Mouse (Mus musculus) heart, embryonic 13.5 days (tissue): ENCODE measurements around the gene Tmem201. TPM values are rescaled to one million over a fixed set of nuclear protein-coding genes. Genes with fewer than 3 reads are reported as not detected.
A peak's percentile ranks its signal among the peaks of the same experiment; 100 is the strongest.

Experiments
- ATAC-seq: fragments of 200-750 bp; cut with Nextera tagmentation; 2 replicates; pipeline ENCODE4 v1.8.0; 2017; ENCODE audit warnings: moderate TSS enrichment; ENCODE audit not compliant: insufficient number of reproducible peaks, low FRiP score, low TSS enrichment; ENCODE audit errors: extremely low read depth
- H3K27ac ChIP-seq: fragments of 300-500 bp; sonication (generic); replicated peaks from 2 replicates; pipeline ENCODE4 v1.5.1; 2015; ENCODE audit warnings: moderate library complexity, mild to moderate bottlenecking, inconsistent platforms
- H3K27me3 ChIP-seq: fragments of 300-500 bp; sonication (generic); replicated peaks from 2 replicates; pipeline ENCODE4 v1.6.1; 2015; ENCODE audit warnings: mild to moderate bottlenecking, inconsistent platforms
- H3K36me3 ChIP-seq: fragments of 300-500 bp; sonication (generic); 2 replicates; pipeline ENCODE4 v1.6.1; 2015; ENCODE audit warnings: mild to moderate bottlenecking, inconsistent platforms
- H3K4me1 ChIP-seq: fragments of 300-500 bp; sonication (generic); 2 replicates; pipeline ENCODE4 v1.6.1; 2015; ENCODE audit warnings: inconsistent platforms
- H3K4me2 ChIP-seq: fragments of 300-500 bp; sonication (generic); 2 replicates; pipeline ENCODE4 v1.6.1; 2015; ENCODE audit warnings: inconsistent platforms, mild to moderate bottlenecking, moderate library complexity
- H3K4me3 ChIP-seq: fragments of 300-500 bp; sonication (generic); 2 replicates; pipeline ENCODE4 v1.5.1; 2015; ENCODE audit warnings: moderate library complexity, mild to moderate bottlenecking, inconsistent platforms
- H3K9ac ChIP-seq: fragments of 300-500 bp; sonication (generic); 2 replicates; pipeline ENCODE4 v1.6.1; 2015; ENCODE audit warnings: inconsistent platforms, mild to moderate bottlenecking, moderate library complexity
- H3K9me3 ChIP-seq: fragments of 300-500 bp; sonication (generic); 2 replicates; pipeline ENCODE4 v1.6.1; 2016; ENCODE audit warnings: inconsistent platforms
- WGBS: fragments of 180-500 bp; shearing (Covaris S2); methylation state at CpG from one replicate; pipeline ENCODE4 v1.1.7; 2015; ENCODE audit warnings: mixed read lengths; 5-methylcytosine and 5-hydroxymethylcytosine counted together
- polyA plus RNA-seq: library from polyadenylated mRNA; unstranded; fragments of >200 nt; fragmentation: Nextera tagmentation; extraction: Ambion mirVana; gene quantifications from 2 replicates; pipeline ENCODE4 v1.2.1, GENCODE M21; 2015

Tmem201 gene
- polyA plus RNA-seq, 1 experiment from 2014 or later = 41.4 TPM

DNA sequence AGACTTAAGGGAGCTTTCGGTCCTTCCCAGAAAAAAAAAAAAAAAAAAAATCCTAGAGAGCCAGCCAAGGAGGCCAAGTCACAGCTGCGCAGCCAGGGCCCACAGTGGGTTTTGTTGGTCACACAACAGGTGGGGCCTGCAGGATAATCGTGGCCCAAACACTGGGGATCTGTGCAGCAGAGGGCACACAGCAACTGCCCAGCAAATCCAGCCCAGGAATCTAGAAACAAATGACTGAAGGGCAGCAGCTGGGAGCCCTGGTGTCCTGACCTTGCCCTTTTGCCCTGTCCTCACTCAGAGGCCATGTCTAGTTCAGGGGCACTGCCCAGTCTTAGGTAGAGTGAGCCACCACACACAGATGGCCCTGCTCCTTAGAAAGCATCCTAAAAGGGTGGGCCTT lies 5.5 kb downstream of the Tmem201 start:
- Histone ChIP-seq H3K4me3 (no peak overlapping the region), H3K36me3 (peaks cover 43% of the 10 kb centered on the region), H3K4me1 (peaks cover 68% of the 10 kb centered on the region), H3K9me3 (no peaks in the 10 kb centered on the region), H3K9ac (peak overlapping the region; percentile 33), H3K4me2 (no peak overlapping the region), H3K27ac (peak overlapping the region; percentile 32; the same call in 1 of the 2 replicates), H3K27me3 (no peaks in the 10 kb centered on the region)
- 96% methylated on average over 3 of the region's 3 CpGs for WGBS
- ATAC-seq = no peak

DNA sequence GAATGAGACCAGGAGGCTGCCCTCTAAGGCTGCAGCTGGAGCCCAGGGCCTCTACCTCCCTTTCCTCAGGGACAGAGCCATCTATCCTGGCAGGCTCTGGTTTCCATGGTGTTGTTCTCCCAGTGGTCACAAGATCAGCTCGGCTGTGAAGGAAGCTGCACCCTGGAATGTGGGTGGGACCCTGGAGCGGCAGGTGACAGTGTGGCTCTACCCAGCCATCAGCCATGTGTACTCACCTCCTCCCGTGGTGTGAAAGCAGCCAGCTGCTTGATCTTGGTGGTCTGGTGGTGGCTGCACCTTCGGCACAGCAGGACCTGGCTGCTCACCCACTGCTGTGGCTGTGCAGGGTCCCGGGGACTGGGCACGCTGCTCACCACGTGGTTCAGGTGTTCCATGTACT lies 7.0 kb downstream of the Tmem201 start:
- no peak overlapping the region for H3K4me2 ChIP-seq
- peaks cover 53% of the 10 kb centered on the region for H3K4me1 ChIP-seq
- WGBS = 76% methylated on average over 7 of the region's 7 CpGs
- H3K27me3 ChIP-seq = no peaks in the 10 kb centered on the region
- no peak overlapping the region; the same call in 1 of the 2 replicates for H3K27ac ChIP-seq
- H3K9me3 ChIP-seq = no peaks in the 10 kb centered on the region
- no peak for ATAC-seq
- H3K9ac ChIP-seq = no peak overlapping the region
- H3K36me3 ChIP-seq = peaks cover 58% of the 10 kb centered on the region
- H3K4me3 ChIP-seq = no peak overlapping the region

DNA sequence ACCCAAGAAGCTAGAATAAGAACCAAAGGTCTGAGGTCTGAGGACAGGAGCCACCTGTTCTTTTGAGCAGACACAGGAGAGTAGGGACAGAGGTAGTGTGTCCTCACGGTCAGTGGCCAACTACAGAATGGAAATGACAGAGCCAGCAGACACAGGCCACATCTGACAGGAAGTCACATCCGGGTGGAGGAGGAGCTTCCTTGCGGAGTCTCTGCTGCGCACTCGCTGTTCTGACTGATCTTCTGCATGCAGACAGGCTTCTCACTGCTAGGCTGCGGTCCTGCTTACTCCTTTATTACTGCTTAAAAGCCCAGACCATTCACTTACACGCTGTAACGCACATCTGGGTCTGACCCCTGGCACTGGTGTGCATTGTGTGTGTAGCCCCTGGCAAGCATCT lies 9.0 kb downstream of the Tmem201 start:
- 80% methylated on average over 8 of the region's 8 CpGs for WGBS
- Histone ChIP-seq H3K4me3 (no peak overlapping the region), H3K9ac (no peak overlapping the region), H3K4me2 (no peak overlapping the region), H3K27ac (no peak overlapping the region), H3K9me3 (no peaks in the 10 kb centered on the region), H3K27me3 (no peaks in the 10 kb centered on the region), H3K36me3 (peaks cover 76% of the 10 kb centered on the region), H3K4me1 (peaks cover 43% of the 10 kb centered on the region)
- no peak for ATAC-seq

DNA sequence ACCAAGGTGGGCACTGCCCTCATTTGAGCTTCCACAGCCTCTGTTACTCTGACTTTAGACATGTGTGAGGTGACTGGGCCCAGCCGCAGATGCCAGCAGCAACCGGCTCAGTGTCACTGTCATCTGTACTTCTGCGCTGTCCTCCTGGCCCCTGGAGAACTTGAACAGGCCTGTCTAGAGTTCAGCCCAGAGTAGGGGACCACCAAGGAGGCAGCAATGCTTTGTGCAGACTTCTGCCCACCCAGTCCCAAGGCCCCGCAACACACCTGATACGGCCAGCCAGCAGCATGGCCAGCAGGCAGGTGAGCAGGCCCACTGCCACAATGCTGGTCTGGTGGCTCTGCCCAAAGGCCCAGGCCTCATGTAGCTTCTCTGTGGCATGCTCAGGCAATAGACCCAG lies 10.2 kb downstream of the Tmem201 start:
- WGBS = over 99% methylated on average over 5 of the region's 5 CpGs
- H3K27ac ChIP-seq = no peak overlapping the region
- H3K9ac ChIP-seq = no peak overlapping the region
- H3K9me3 ChIP-seq = no peaks in the 10 kb centered on the region
- no peak for ATAC-seq
- H3K4me3 ChIP-seq = no peak overlapping the region
- no peaks in the 10 kb centered on the region for H3K27me3 ChIP-seq
- peaks cover 32% of the 10 kb centered on the region for H3K4me1 ChIP-seq
- peaks cover 84% of the 10 kb centered on the region for H3K36me3 ChIP-seq
- no peak overlapping the region for H3K4me2 ChIP-seq

DNA sequence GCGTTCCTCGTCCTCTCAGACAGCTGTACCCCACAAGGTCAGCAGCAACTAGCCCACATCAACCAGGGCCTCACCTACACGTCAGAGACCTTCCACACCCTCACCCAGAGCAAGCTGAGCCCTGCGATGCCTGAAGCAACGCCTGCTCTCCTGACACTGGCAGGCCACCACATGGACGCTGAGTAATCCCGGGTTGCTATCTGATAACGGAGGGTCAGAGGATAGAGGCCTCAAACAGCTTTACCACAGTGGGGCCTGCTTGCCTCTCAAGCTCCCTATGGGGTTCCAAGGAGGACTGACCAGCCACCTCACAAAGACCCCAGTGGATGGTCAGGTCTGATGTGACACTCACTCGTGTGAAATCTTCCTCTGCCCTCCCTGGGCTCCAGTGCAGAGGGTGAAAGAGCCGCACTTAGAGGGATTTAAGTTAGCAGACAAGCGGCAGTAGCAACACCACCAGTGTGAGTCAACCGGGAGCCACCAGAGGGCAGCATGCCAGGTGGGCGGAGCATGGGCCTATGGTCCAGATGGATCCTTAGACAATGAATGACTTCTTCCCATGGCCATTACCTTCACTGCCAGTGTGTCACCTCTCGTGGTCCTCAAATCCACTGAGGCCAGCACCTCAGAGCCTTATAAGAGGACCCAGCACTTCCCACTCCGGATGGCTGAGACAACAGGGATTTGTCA lies 12.0 kb downstream of the Tmem201 start:
- H3K9ac ChIP-seq = peak overlapping the region; percentile 16; the same call in 1 of the 2 replicates

DNA sequence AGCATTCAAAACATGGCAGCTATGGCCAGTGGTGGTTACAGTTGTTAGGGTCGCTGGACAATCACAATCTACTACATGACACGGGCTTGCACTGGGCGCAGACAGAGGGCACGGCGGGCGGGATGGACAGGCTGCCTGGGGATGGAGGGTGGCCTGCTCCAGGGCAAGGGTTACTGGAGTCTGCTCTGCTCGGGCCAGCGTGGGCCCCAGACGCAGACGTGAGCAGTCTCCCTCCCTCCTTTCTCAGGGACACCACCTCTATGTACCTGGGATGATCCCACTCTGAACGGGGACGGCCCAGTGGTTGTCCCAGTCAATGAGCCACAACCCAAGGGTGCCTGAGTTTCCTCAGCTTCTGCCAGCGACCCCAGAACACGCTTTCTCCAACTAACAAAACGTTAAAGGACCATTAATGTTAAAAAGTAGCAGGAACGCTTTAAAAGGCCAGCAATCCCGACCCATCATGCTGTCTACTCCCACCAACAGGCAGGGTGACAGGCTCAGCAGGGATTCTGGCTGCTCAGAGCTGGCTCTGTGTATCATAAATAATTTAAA lies 12.9 kb downstream of the Tmem201 start:
- peaks cover 93% of the 10 kb centered on the region for H3K36me3 ChIP-seq
- no peak overlapping the region for H3K4me3 ChIP-seq
- H3K9me3 ChIP-seq = no peaks in the 10 kb centered on the region
- 91% methylated on average over 17 of the region's 17 CpGs for WGBS
- no peaks in the 10 kb centered on the region for H3K27me3 ChIP-seq
- H3K27ac ChIP-seq = no peak overlapping the region
- ATAC-seq = no peak
- H3K9ac ChIP-seq = no peak overlapping the region
- H3K4me1 ChIP-seq = peaks cover 11% of the 10 kb centered on the region
- H3K4me2 ChIP-seq = no peak overlapping the region

More for the DNA sequence above, 12.0 kb downstream of the Tmem201 start:
- H3K27ac ChIP-seq = no peak overlapping the region
- no peak for ATAC-seq
- no peaks in the 10 kb centered on the region for H3K9me3 ChIP-seq
- 52% methylated on average over 15 of the region's 15 CpGs for WGBS
- H3K4me1 ChIP-seq = peaks cover 13% of the 10 kb centered on the region
- H3K4me3 ChIP-seq = no peak overlapping the region
- H3K4me2 ChIP-seq = no peak overlapping the region
- H3K36me3 ChIP-seq = peaks cover 92% of the 10 kb centered on the region
- H3K27me3 ChIP-seq = no peaks in the 10 kb centered on the region

DNA sequence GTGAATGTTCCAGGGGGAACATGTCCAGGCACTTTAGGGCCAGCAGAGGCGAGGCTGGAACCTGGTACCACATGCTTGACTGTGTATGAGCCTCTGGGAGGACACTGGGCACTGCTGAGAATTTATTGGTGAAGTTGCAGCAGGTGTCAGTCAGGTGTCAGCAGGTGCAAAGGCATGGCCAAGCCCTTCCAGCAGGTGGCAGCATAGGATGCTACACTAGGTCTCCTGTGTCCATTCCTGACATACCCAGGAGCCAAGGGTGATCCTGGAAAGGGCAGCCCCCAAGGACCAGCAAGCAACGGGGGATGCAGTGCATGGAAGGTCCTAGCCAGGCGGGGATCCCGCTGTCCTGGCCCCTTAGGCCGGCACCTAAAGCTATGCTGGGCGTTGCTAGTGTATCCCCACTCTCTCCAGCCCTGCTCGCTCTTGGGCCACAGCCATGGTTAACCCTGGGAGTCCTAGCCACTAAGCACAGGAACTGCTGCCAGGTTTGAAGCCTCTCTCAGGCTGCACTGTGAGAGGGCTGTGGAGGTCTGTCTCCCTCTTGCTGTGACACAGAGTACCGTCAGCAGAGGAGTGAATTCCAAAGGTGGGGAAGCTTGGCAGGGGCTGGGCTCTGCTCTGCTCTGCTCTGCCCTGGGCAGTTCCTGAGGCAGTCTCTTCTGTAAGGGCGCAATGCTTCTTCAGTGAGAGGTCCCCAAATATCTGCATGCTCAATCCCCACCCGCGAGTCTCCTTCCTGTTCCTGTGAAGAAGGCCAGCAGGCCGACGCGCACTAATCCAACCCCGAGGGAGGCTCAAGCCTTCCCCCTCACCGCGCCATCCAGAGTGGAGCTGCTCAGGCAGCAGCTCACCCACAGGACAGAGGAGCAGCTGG lies 13.8 kb downstream of the Tmem201 start:
- Histone ChIP-seq H3K9ac (no peak overlapping the region), H3K4me2 (no peak overlapping the region), H3K36me3 (peaks cover 93% of the 10 kb centered on the region), H3K27ac (no peak overlapping the region), H3K4me1 (peaks cover 11% of the 10 kb centered on the region), H3K4me3 (no peak overlapping the region), H3K9me3 (no peaks in the 10 kb centered on the region), H3K27me3 (no peaks in the 10 kb centered on the region)
- no peak for ATAC-seq
- WGBS = 77% methylated on average over 17 of the region's 17 CpGs

DNA sequence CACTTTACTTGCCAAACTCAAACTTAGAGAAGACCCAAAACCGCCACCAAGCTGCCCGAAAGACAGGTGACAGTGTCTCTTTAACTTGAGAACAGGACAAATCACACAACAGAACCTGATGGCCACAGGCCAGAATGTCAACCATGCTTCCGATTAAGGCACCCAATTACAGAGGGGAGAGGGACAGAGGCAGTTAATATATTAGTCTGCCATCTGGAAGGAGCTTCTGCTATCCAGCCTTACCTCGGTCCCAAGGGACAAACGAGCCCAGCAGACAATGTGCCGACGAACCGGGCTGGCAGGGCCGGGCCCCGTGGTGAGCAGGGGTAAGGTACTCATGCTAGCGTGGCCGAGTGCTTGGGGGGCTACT lies 14.8 kb downstream of the Tmem201 start:
- no peak for ATAC-seq
- peaks cover 95% of the 10 kb centered on the region for H3K36me3 ChIP-seq
- no peaks in the 10 kb centered on the region for H3K9me3 ChIP-seq
- no peak overlapping the region for H3K4me3 ChIP-seq
- H3K27me3 ChIP-seq = no peaks in the 10 kb centered on the region
- H3K4me1 ChIP-seq = peaks cover 11% of the 10 kb centered on the region
- no peak overlapping the region for H3K4me2 ChIP-seq
- no peak overlapping the region for H3K27ac ChIP-seq
- WGBS = 93% methylated on average over 12 of the region's 12 CpGs
- H3K9ac ChIP-seq = no peak overlapping the region

DNA sequence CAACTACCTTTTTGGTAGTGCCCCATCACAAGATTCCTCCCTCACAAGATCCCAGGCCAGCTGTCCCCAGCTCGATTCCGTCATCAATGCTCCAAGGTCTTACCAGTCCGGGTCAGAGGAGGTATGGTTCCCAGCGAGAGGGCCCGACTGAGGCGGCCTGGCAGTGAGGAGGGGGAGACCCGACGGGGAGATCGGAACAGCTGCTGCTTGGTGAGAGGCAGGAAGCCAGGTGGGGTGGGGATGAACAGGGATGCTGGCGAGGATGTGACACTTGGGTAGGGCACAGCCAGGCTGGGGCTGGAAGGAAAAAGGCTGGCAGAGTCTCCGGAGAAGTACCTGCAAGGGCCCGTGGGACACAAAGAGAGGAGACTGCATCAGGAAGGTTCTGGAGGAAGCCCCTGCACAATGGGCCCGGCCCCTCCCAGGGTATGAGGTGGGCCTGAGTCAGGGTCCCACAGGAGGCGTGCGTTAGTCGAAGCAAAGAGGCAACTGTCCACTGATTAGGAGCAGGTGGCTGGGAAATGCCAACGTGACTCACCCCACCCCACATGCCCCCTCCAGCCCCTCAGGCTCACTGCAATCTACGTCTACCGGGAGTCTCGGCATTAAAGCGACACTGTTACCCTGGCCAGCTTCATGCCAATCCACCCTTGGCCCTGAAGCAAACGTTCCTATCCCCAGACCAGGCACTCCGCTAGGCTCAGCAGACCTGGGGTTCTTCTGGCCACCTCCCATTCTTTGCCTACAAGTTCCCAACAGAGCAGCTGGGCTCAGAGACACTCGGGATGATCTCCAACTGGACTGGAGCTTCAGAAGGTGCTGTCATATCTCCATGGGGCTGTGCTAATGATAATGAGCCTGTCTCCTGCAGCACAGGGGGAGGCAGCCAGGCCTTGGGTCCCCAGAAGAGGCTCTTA lies 15.5 kb downstream of the Tmem201 start:
- H3K4me1 ChIP-seq = peaks cover 11% of the 10 kb centered on the region
- ATAC-seq = no peak
- H3K27ac ChIP-seq = no peak overlapping the region
- no peak overlapping the region for H3K4me3 ChIP-seq
- no peaks in the 10 kb centered on the region for H3K27me3 ChIP-seq
- H3K36me3 ChIP-seq = peaks cover 95% of the 10 kb centered on the region
- no peak overlapping the region for H3K9ac ChIP-seq
- no peaks in the 10 kb centered on the region for H3K9me3 ChIP-seq
- no peak overlapping the region for H3K4me2 ChIP-seq
- WGBS = 86% methylated on average over 24 of the region's 24 CpGs

DNA sequence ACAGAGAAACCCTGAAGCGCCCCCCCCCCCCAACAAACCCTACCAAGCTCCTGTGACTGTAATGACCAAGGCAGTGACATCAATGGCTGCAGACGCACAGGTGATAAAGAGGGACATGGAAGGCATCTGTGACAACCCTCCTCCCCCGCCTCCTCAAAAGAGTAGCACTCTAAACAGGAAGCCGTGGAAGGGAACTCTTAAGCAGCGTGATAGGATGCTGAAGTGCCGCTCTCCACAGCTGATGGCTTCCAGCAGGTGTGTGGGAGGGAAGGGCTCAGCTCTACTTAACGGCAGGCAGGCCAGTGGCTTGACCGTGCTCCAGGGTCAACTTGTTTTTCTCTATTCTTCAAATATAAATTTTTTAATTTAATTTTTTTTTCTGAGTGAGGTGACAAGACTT lies 16.7 kb downstream of the Tmem201 start:
- Histone ChIP-seq H3K9ac (no peak overlapping the region), H3K9me3 (no peaks in the 10 kb centered on the region), H3K4me3 (no peak overlapping the region), H3K4me2 (no peak overlapping the region), H3K4me1 (peaks cover 11% of the 10 kb centered on the region), H3K27ac (no peak overlapping the region), H3K27me3 (no peaks in the 10 kb centered on the region), H3K36me3 (peaks cover 95% of the 10 kb centered on the region)
- WGBS = 61% methylated on average over 8 of the region's 8 CpGs
- no peak for ATAC-seq

DNA sequence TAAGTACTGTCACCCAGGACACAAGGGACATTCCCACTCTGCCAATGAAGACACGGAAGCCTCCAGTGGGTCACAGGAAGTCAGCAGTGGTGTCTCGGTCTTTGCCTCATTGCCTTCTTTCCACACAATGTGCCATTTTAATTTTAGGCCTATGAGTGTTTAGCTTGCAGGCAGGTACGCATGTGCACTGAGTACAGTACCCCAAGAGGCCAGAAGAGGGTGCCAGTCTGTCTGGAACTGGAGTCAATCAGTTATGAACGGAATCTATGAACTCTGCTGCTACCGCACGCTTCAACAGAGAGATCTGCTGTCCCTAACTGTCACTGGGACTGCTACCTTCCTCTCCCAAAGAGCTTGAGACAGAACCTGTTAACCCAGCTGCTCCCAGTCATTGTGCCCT lies 18.2 kb downstream of the Tmem201 start:
- H3K9ac ChIP-seq = no peak overlapping the region
- no peak overlapping the region for H3K4me3 ChIP-seq
- no peaks in the 10 kb centered on the region for H3K27me3 ChIP-seq
- H3K36me3 ChIP-seq = peaks cover 95% of the 10 kb centered on the region
- WGBS = 83% methylated on average over 6 of the region's 6 CpGs
- ATAC-seq = no peak
- no peaks in the 10 kb centered on the region for H3K9me3 ChIP-seq
- H3K27ac ChIP-seq = no peak overlapping the region
- no peak overlapping the region for H3K4me2 ChIP-seq
- H3K4me1 ChIP-seq = peaks cover 6% of the 10 kb centered on the region
